Mouse (Mus musculus) lung, adult 2 months (tissue): ENCODE data around the gene Nfatc2.

ENCODE experiments used
- CTCF ChIP-seq: fragments of 200-500 bp; IDR thresholded peaks from 2 replicates; pipeline ENCODE4 v1.5.1; 2011; ENCODE audit warnings: mild to moderate bottlenecking, low read length, control low read depth; ENCODE audit not compliant: insufficient read depth
- POLR2A ChIP-seq: fragments of 200-500 bp; IDR thresholded peaks from 2 replicates; pipeline ENCODE4 v1.6.1; 2011; ENCODE audit warnings: low read depth, mild to moderate bottlenecking, control low read depth, low read length, borderline replicate concordance; ENCODE audit errors: extremely low read depth

DNA sequence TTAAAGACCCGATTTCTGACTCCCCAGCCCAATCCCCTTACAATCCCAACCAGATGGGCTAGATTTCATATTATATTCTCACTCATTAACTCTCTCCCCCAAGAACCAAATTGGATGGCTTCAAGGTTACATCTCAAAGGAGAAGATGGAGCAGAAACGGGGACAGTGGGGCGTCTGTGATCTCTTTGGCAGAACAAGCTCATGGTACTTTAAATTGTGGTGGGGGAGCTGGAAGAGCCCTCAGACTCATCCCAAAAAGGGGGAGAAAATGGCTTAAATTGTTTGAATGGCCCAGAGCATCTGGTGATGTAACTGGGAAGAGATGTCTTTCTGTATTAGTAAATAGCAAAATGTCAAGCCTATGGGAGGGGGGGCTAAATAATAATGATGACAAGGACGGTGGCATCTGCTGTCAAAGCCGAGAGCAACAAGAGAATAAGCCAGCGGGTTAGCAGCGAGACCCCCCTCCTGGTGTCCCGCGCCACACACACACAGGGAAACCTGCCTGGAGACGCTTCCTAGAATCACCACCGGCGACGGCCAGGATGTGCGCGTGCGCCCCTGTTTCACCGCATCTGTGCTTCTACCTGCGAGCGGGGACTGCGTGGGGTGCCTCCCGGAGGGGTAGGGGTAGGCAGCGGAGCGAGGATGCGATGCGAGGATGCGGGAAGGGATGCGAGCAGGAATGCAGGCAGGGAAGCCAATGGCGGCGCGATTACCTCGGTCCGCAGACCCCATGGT, 537 bp downstream of the Nfatc2 start:
- TF ChIP-seq CTCF (no peak), POLR2A (no peak)
